Mouse (Mus musculus) embryonic facial prominence, embryonic 14.5 days (tissue): Measurements from ENCODE around the gene Epb41l3. TPM values are rescaled to one million over a fixed set of nuclear protein-coding genes. Genes with fewer than 3 reads are reported as not detected.

Source experiments
- ATAC-seq: fragments of 200-750 bp; cut with Nextera tagmentation; 2 replicates; pipeline ENCODE4 v1.8.0; 2017; ENCODE audit warnings: low read depth, moderate number of reproducible peaks, moderate TSS enrichment
- DNase-seq: peaks from one replicate; pipeline ENCODE4 v3.0.0-alpha.2; 2015; ENCODE audit warnings: low spot score
- H3K27ac ChIP-seq: fragments of 300-500 bp; sonication (generic); replicated peaks from 2 replicates; pipeline ENCODE4 v1.5.1; 2014; ENCODE audit warnings: low read depth, mild to moderate bottlenecking, low read length, moderate library complexity
- H3K27me3 ChIP-seq: fragments of 300-500 bp; sonication (generic); replicated peaks from 2 replicates; pipeline ENCODE4 v1.6.1; 2014; ENCODE audit warnings: low read length; ENCODE audit not compliant: control insufficient read depth, insufficient read depth
- H3K36me3 ChIP-seq: fragments of 300-500 bp; sonication (generic); 2 replicates; pipeline ENCODE4 v1.6.1; 2014; ENCODE audit warnings: low read length, mixed read lengths; ENCODE audit not compliant: control insufficient read depth, insufficient read depth
- H3K4me1 ChIP-seq: fragments of 300-500 bp; sonication (generic); 2 replicates; pipeline ENCODE4 v1.6.1; 2014; ENCODE audit warnings: antibody characterized with exemption, low read length; ENCODE audit not compliant: control insufficient read depth, insufficient read depth
- H3K4me2 ChIP-seq: fragments of 300-500 bp; sonication (generic); 2 replicates; pipeline ENCODE4 v1.6.1; 2014; ENCODE audit warnings: low read depth, mild to moderate bottlenecking, low read length, moderate library complexity, mixed read lengths
- H3K4me3 ChIP-seq: fragments of 300-500 bp; sonication (generic); 2 replicates; pipeline ENCODE4 v1.5.1; 2014; ENCODE audit warnings: low read depth, mild to moderate bottlenecking, low read length
- H3K9ac ChIP-seq: fragments of 300-500 bp; sonication (generic); 2 replicates; pipeline ENCODE4 v1.6.1; 2014; ENCODE audit warnings: low read depth, mild to moderate bottlenecking, low read length, moderate library complexity, mixed read lengths
- H3K9me3 ChIP-seq: fragments of 300-500 bp; sonication (generic); 2 replicates; pipeline ENCODE4 v1.6.1; 2016; ENCODE audit warnings: low read length; ENCODE audit not compliant: control insufficient read depth
- WGBS: fragments of 180-500 bp; shearing (Covaris S2); extraction: QIAGEN DNeasy Blood & Tissue Kit; methylation state at CpG from one replicate; pipeline ENCODE4 v1.1.7; 2014; 5-methylcytosine and 5-hydroxymethylcytosine counted together
- polyA plus RNA-seq: library from polyadenylated mRNA; unstranded; fragments of >200 nt; fragmentation: Nextera tagmentation; extraction: Ambion mirVana; gene quantifications from 2 replicates; pipeline ENCODE4 v1.2.1, GENCODE M21; 2014

The Epb41l3 gene
- polyA plus RNA-seq, 1 experiment from 2014 or later: 127 TPM

GRCm38 (mm10) chr17:69227426-69228014 lies 152.0 kb downstream of the Epb41l3 start:
- Histone ChIP-seq H3K4me3 (no peak overlapping the region), H3K4me1 (peaks cover 24% of the 10 kb centered on the region), H3K36me3 (peaks cover 16% of the 10 kb centered on the region), H3K27ac (peak overlapping the region; percentile 39; the same call in 1 of the 2 replicates), H3K4me2 (no peak overlapping the region), H3K9ac (no peak overlapping the region), H3K9me3 (no peaks in the 10 kb centered on the region), H3K27me3 (no peaks in the 10 kb centered on the region)
- 34% methylated on average over 9 of the region's 9 CpGs for WGBS
- DNase-seq: peak; percentile 65
- peak; percentile 65 for ATAC-seq

DNA sequence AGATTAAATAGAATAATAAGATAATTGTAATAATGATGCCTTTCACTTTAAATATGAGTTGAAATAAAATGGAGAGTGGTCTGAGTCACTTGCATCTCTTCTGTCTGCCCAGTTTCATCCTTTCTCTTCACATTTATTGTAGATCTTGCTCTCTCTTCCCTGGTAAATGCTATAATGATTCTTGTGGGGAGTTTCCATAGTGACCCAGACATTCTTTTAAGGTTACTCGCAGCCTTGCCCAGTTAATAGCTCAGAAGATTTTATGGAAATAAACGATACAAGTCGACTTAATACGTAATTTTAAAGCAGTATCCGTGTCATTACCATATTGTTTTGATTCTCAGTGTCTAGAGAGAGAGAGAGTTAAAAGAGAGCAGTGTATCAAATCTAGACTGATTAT lies 154.0 kb downstream of the Epb41l3 start:
- 52% methylated on average over 5 of the region's 5 CpGs for WGBS
- Histone ChIP-seq H3K9me3 (no peaks in the 10 kb centered on the region), H3K4me3 (no peak overlapping the region), H3K4me2 (no peak overlapping the region), H3K36me3 (peaks cover 3% of the 10 kb centered on the region; the same call in 1 of the 2 replicates), H3K27me3 (no peaks in the 10 kb centered on the region), H3K9ac (no peak overlapping the region), H3K4me1 (peaks cover 24% of the 10 kb centered on the region), H3K27ac (no peak overlapping the region)
- DNase-seq: no peak
- no peak for ATAC-seq

GRCm38 (mm10) chr17:69230131-69230621 lies 154.7 kb downstream of the Epb41l3 start:
- no peaks in the 10 kb centered on the region for H3K9me3 ChIP-seq
- no peaks in the 10 kb centered on the region for H3K36me3 ChIP-seq
- H3K4me1 ChIP-seq: peaks cover 24% of the 10 kb centered on the region
- no peak overlapping the region for H3K4me2 ChIP-seq
- no peak overlapping the region for H3K27ac ChIP-seq
- 41% methylated on average over 6 of the region's 6 CpGs for WGBS
- H3K27me3 ChIP-seq: no peaks in the 10 kb centered on the region
- ATAC-seq: no peak
- DNase-seq: no peak
- no peak overlapping the region for H3K4me3 ChIP-seq
- H3K9ac ChIP-seq: no peak overlapping the region

- Histone ChIP-seq H3K27ac (0 out of 2 replicates have a peak overlapping the region, but pooled peaks have one; percentile 8), H3K9ac (no peak overlapping the region), H3K4me3 (no peak overlapping the region), H3K27me3 (no peaks in the 10 kb centered on the region), H3K36me3 (no peaks in the 10 kb centered on the region), H3K4me2 (no peak overlapping the region), H3K4me1 (peaks cover 24% of the 10 kb centered on the region), H3K9me3 (no peaks in the 10 kb centered on the region)
- ATAC-seq (no peak; the same call in 1 of the 2 replicates), DNase-seq (no peak)
- 63% methylated on average over 5 of the region's 5 CpGs for WGBS
Measured at GRCm38 (mm10) chr17:69231360-69231759, 155.9 kb downstream of the Epb41l3 start.

DNA sequence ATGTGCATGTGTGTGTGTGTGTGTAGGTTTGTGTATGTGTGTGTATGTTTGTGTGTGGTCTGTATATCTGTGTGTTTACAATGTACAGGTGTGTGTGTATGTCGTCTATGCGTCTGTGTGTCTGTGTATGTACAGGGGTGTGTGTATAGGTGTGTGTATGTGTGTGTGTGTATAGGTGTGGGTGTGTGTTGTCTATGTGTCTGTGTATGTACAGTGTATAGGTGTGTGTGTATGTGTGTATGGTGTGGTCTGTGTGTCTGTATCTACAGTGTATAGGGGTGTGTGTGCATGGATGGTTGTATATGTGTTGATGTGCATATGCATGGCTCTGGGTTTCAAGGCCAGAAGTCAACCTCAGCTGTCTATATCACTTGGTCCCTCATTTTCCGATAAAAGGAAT lies 161.7 kb downstream of the Epb41l3 start:
- no peak for DNase-seq
- Histone ChIP-seq H3K36me3 (peaks cover 28% of the 10 kb centered on the region), H3K4me2 (no peak overlapping the region), H3K9me3 (no peaks in the 10 kb centered on the region), H3K27me3 (no peaks in the 10 kb centered on the region), H3K9ac (no peak overlapping the region), H3K4me1 (no peaks in the 10 kb centered on the region), H3K27ac (no peak overlapping the region), H3K4me3 (no peak overlapping the region)
- 93% methylated on average over 3 of the region's 3 CpGs for WGBS
- ATAC-seq: no peak

DNA sequence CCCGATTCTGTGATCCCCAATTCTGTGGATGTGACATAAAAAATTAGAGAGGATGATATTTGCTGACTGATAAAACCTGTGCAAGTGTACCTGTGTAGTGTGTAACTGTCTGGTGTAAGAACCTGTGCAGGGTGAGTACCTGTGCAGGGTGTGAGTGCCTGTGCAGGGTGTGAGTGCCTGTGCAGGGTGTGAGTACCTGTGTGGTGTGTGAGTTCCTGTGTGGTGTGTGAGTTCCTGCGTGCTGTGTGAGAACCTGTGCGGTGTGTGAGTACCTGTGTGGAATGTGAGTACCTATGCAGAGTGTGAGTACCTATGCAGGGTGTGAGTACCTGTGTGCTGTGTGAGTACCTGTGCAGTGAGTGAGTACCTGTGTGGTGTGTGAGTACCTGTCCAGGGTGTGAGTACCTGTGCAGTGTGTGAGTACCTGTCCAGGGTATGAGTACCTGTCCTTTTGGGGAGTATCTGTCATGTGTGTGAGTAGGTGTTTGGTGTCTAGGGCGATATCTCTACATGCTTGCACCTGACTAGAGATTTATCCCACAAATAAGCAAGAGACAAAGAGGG lies 163.4 kb downstream of the Epb41l3 start:
- H3K36me3 ChIP-seq: peaks cover 33% of the 10 kb centered on the region
- H3K9ac ChIP-seq: no peak overlapping the region
- ATAC-seq: no peak
- no peak overlapping the region for H3K27ac ChIP-seq
- WGBS: 92% methylated on average over 4 of the region's 4 CpGs
- no peaks in the 10 kb centered on the region for H3K9me3 ChIP-seq
- no peak overlapping the region for H3K4me2 ChIP-seq
- DNase-seq: no peak
- H3K4me3 ChIP-seq: no peak overlapping the region
- no peaks in the 10 kb centered on the region for H3K4me1 ChIP-seq
- H3K27me3 ChIP-seq: no peaks in the 10 kb centered on the region

- no peak for ATAC-seq
Measured at GRCm38 (mm10) chr17:69239423-69239822, 163.9 kb downstream of the Epb41l3 start.

GRCm38 (mm10) chr17:69255834-69256233 lies 180.4 kb downstream of the Epb41l3 start:
- DNase-seq (peak; percentile 37), ATAC-seq (no peak)
- 32% methylated on average over 9 of the region's 9 CpGs for WGBS

More at GRCm38 (mm10) chr17:69239423-69239822, 163.9 kb downstream of the Epb41l3 start:
- WGBS: 64% methylated on average over 6 of the region's 6 CpGs
- Histone ChIP-seq H3K27ac (no peak overlapping the region), H3K4me1 (no peaks in the 10 kb centered on the region), H3K9ac (no peak overlapping the region), H3K4me3 (no peak overlapping the region), H3K4me2 (no peak overlapping the region), H3K9me3 (no peaks in the 10 kb centered on the region), H3K36me3 (peaks cover 38% of the 10 kb centered on the region), H3K27me3 (no peaks in the 10 kb centered on the region)
- no peak for DNase-seq

DNA sequence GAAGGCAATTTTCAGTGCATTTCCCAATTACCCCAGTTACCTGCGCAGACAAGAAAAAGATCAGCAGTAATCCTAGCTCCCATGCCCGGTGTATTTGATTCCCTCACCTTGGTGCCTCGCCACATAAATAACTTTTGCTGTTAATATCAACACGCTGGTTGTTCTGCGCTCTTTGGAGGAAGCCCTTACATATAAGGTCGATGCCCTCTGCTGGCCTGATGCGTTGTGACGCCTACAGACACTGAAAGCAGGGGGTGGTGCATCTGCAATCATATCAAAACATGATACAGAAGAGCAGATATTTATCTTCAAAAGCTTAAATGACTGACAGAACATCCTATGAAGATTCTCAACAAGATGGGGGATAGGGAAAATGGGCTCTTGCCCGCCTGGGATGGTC lies 181.0 kb downstream of the Epb41l3 start:
- WGBS: 45% methylated on average over 9 of the region's 9 CpGs
- DNase-seq (peak; percentile 77), ATAC-seq (peak; percentile 48; the same call in 1 of the 2 replicates)
- Histone ChIP-seq H3K4me1 (peaks cover 15% of the 10 kb centered on the region), H3K9me3 (no peaks in the 10 kb centered on the region), H3K27me3 (no peaks in the 10 kb centered on the region), H3K4me2 (no peak overlapping the region), H3K9ac (no peak overlapping the region), H3K4me3 (no peak overlapping the region), H3K27ac (no peak overlapping the region), H3K36me3 (peaks cover 29% of the 10 kb centered on the region)

More at GRCm38 (mm10) chr17:69255834-69256233, 180.4 kb downstream of the Epb41l3 start:
- H3K27ac ChIP-seq: no peak overlapping the region
- no peak overlapping the region for H3K9ac ChIP-seq
- no peaks in the 10 kb centered on the region for H3K9me3 ChIP-seq
- no peaks in the 10 kb centered on the region for H3K27me3 ChIP-seq
- H3K36me3 ChIP-seq: peaks cover 29% of the 10 kb centered on the region
- H3K4me2 ChIP-seq: no peak overlapping the region
- H3K4me3 ChIP-seq: no peak overlapping the region
- H3K4me1 ChIP-seq: peaks cover 15% of the 10 kb centered on the region
